Mouse (Mus musculus) lung, postnatal 25 days (tissue): ENCODE data around the gene Rem2.
A peak's percentile ranks its signal among the peaks of the same experiment; 100 is the strongest.

Source experiments
- DNase-seq: peaks from one replicate; pipeline ENCODE4 v3.0.0; 2022; ENCODE audit warnings: low spot score

Gene Rem2

GRCm38 (mm10) chr14:54492345-54493131 is 16.6 kb downstream of the Rem2 start:
- DNase-seq, result no peak

GRCm38 (mm10) chr14:54493236-54493635 is 17.3 kb downstream of the Rem2 start:
- no peak for DNase-seq

GRCm38 (mm10) chr14:54494234-54494633 is 18.3 kb downstream of the Rem2 start:
- DNase-seq, result peak; percentile 79

DNA sequence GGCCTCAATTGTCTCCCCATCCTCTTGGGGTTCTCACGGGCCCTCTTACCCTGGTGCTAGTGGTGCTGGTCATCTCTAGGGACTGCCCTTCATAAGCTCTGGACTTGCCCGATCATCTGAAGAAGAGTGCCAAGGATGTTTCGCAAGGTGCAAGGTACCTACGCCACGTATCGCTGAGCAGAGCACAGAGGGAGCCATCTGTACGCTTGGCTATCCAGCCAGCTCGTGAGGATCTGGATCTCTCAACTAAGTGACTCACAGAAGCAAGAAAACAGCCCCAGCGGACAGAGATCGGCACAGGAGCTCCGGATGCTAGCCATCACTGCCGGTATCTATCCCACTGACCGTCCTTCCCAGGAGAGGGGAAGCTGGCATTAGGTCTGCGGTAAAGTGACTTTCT is 20.8 kb downstream of the Rem2 start:
- no peak for DNase-seq

- DNase-seq, result no peak
These were observed 23.4 kb downstream of the Rem2 start for GRCm38 (mm10) chr14:54499330-54499729.

- DNase-seq, result no peak
These were observed 25.5 kb downstream of the Rem2 start for GRCm38 (mm10) chr14:54501365-54501764.

DNA sequence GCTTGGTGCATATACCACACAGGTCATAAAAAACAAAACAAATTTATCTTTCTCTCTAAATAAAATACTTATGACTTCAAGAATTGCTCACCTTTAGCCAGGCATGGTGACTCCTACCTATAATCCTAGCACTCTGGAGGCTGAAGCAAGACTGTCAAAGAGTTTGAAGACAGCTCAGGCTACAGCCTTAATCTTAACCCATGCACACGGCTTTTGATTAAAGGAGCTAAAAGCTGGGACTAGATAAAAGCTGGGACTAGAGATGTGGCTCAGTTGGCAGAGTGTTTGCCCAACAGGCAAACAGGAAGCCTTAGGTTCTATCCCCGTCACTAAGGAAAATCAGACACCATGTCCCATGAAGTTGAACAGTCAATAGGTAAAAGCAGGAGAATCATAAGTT is 27.2 kb downstream of the Rem2 start:
- no peak for DNase-seq

DNA sequence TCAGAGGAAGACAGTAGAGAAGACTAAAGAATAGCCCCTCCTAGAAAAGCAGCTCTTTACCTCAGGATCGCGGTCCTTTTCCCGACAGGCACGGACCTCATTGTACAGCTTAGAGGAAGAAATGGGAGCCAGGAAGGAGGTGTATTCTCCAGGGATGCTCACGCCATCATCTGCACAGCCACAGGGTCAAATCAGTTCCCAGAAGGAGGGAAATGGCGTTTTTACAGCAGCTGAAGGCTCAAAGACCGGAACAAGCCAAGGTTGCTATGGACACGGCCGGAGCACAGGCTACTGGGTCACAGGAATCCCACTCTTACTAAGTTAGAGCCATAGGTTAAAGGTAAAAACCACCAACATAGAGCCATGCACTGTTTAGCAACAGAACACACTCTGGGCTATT is 33.9 kb downstream of the Rem2 start:
- no peak for DNase-seq

DNA sequence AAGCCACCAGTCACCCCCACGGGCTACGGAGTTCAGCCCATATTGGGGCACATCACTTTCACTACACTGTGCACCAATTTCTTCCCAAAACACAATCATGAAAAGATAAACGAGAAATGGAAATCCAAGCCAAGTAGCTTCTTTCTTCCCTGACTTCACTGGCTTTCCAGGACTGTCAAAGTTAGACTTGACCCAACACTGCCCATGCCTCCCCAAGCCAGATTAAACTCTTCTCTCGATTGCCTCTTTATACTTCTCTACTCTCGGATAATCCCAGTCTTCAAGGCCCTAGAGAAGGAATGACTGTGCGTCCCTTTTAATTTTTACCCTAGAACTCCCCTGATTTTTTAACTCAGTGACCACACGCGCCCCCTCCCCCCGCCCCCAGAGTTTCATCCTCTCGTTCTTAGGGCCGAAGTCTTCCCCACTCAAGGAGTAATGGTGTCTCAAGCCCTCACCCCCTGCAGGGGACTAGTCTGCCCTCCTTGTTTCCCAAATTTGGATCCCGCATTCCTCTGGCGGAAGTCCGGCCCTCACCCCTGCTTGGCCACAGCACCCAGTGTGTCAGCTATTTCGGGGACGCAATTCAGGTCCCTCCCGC is 40.9 kb downstream of the Rem2 start:
- DNase-seq, result no peak

GRCm38 (mm10) chr14:54523600-54523999 is 47.7 kb downstream of the Rem2 start:
- DNase-seq, result no peak

GRCm38 (mm10) chr14:54527227-54528006 is 51.5 kb downstream of the Rem2 start:
- no peak for DNase-seq

DNA sequence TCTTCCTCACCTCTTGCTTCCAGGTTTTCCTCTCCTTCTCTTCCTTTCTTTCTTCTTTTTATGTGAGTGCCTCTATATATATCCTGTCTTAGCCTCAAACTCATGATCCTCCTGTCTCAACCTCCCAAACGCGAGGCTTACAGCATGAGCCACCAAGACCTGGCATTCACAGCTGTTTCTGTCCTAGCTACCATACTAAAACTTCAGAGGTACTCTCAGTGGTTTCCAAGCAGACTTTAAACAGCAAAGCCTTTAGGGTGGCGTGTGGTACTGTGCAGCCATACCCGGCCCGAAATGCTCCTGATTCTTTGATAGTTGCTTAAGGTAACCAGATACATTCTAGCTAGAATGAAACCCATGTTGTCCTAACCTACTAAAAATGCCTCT is 52.1 kb downstream of the Rem2 start:
- no peak for DNase-seq

DNA sequence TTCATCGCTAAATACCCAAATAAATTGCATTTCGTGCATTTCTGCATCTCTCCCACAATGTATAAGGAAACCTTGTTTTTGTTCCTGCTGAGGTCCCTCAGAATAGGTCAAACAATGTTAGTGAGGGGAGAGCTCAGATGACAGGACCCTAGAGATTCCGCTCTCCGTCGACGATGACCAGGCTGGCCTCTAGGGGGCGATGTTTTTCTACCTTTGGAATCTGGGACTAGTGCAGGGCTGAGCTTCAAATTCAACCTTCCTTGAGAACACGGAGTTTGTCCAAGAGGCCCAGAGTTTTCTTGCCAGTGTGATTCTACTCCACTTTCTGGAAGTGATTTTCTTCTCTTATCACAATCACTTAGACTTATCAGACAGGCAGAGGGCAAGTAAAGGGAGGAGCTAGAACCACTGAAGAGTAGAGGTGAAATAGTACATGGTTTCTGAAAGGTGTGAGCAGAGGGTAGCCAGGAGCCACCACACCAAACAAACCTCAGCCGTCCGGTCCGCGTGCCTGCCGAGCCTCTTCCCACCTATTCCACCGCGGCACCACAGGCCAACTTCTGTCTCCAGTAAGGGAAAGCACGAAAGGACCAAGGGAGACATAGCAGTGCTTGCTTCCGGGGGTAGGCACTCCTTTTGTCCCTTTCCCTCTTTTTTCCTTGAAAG is 52.7 kb downstream of the Rem2 start:
- DNase-seq, result peak; percentile 84
